Mouse (Mus musculus) embryonic facial prominence, embryonic 14.5 days (tissue): ENCODE measurements around the gene Pknox1. TPM values are rescaled to one million over a fixed set of nuclear protein-coding genes. Genes with fewer than 3 reads are reported as not detected.

Experiments
- ATAC-seq: fragments of 200-750 bp; cut with Nextera tagmentation; 2 replicates; pipeline ENCODE4 v1.8.0; 2017; ENCODE audit warnings: low read depth, moderate number of reproducible peaks, moderate TSS enrichment
- DNase-seq: peaks from one replicate; pipeline ENCODE4 v3.0.0-alpha.2; 2015; ENCODE audit warnings: low spot score
- H3K27ac ChIP-seq: fragments of 300-500 bp; sonication (generic); replicated peaks from 2 replicates; pipeline ENCODE4 v1.5.1; 2014; ENCODE audit warnings: low read depth, mild to moderate bottlenecking, low read length, moderate library complexity
- H3K27me3 ChIP-seq: fragments of 300-500 bp; sonication (generic); replicated peaks from 2 replicates; pipeline ENCODE4 v1.6.1; 2014; ENCODE audit warnings: low read length; ENCODE audit not compliant: control insufficient read depth, insufficient read depth
- H3K36me3 ChIP-seq: fragments of 300-500 bp; sonication (generic); 2 replicates; pipeline ENCODE4 v1.6.1; 2014; ENCODE audit warnings: low read length, mixed read lengths; ENCODE audit not compliant: control insufficient read depth, insufficient read depth
- H3K4me1 ChIP-seq: fragments of 300-500 bp; sonication (generic); 2 replicates; pipeline ENCODE4 v1.6.1; 2014; ENCODE audit warnings: antibody characterized with exemption, low read length; ENCODE audit not compliant: control insufficient read depth, insufficient read depth
- H3K4me2 ChIP-seq: fragments of 300-500 bp; sonication (generic); 2 replicates; pipeline ENCODE4 v1.6.1; 2014; ENCODE audit warnings: low read depth, mild to moderate bottlenecking, low read length, moderate library complexity, mixed read lengths
- H3K4me3 ChIP-seq: fragments of 300-500 bp; sonication (generic); 2 replicates; pipeline ENCODE4 v1.5.1; 2014; ENCODE audit warnings: low read depth, mild to moderate bottlenecking, low read length
- H3K9ac ChIP-seq: fragments of 300-500 bp; sonication (generic); 2 replicates; pipeline ENCODE4 v1.6.1; 2014; ENCODE audit warnings: low read depth, mild to moderate bottlenecking, low read length, moderate library complexity, mixed read lengths
- H3K9me3 ChIP-seq: fragments of 300-500 bp; sonication (generic); 2 replicates; pipeline ENCODE4 v1.6.1; 2016; ENCODE audit warnings: low read length; ENCODE audit not compliant: control insufficient read depth
- WGBS: fragments of 180-500 bp; shearing (Covaris S2); extraction: QIAGEN DNeasy Blood & Tissue Kit; methylation state at CpG from one replicate; pipeline ENCODE4 v1.1.7; 2014; 5-methylcytosine and 5-hydroxymethylcytosine counted together
- polyA plus RNA-seq: library from polyadenylated mRNA; unstranded; fragments of >200 nt; fragmentation: Nextera tagmentation; extraction: Ambion mirVana; gene quantifications from 2 replicates; pipeline ENCODE4 v1.2.1, GENCODE M21; 2014

The Pknox1 gene
- polyA plus RNA-seq, 1 experiment from 2014 or later = 31.1 TPM

DNA sequence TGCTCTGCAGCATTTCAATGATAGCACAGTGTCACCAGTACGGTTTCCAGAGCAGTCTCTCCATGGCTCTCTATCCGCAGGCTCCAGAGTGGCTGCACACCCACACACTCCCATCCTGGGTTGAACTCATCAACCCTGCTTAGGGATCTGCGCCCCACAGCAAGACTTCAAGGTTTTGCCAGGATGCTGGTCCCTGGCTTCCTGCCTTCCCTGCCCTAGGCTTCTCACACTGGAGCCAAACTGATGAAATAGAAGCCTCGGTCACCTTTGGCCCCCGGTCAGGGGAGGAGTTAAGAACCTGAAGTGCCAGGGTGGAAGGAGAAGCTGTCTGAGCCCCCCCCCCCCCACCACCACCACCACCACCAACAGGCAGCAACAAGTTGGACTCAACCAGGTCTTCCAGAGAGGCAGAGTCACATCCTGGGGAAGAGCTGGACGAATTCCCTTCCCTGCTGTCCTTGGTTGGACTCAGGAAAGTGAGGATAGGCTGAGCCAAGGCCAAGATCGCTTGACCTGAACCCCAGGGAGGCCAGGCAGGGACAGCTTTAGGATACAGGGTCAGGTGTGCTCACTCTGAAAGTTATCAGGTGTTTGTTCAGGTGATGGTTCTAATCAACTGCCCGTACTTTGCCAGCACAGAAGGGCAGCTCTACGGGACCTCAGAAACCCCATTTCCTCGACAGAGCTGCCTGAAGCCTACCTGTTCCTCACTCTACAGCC is 66.7 kb downstream of the Pknox1 start:
- Histone ChIP-seq H3K9me3 (no peaks in the 10 kb centered on the region), H3K4me1 (peaks cover 3% of the 10 kb centered on the region; the same call in 1 of the 2 replicates), H3K36me3 (no peaks in the 10 kb centered on the region), H3K4me2 (no peak overlapping the region), H3K27ac (no peak overlapping the region), H3K4me3 (no peak overlapping the region), H3K27me3 (peaks cover 15% of the 10 kb centered on the region), H3K9ac (no peak overlapping the region)
- WGBS = 75% methylated on average over 10 of the region's 10 CpGs
- DNase-seq = no peak
- ATAC-seq = no peak

DNA sequence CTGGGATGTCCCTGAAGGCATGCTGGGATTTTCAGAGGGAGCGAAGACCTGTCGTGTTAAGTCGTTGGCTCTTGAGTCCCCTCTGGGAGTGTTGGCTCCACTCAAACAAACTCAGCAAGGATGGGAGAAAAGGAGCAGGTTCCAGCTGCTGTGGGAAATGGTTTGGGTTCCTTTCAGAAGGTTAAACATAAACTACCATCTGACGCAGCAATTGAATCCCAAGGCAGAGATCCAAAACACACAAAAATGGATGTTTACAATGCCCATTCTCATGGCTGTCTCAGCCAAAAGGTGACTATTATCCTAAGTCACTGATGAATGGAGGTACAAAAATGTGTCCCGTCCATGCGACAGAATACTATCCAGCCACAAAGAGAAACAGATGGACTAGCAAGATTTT is 68.5 kb downstream of the Pknox1 start:
- H3K4me3 ChIP-seq = no peak overlapping the region
- no peak for ATAC-seq
- 75% methylated on average over 6 of the region's 6 CpGs for WGBS
- no peaks in the 10 kb centered on the region for H3K9me3 ChIP-seq
- H3K36me3 ChIP-seq = no peaks in the 10 kb centered on the region
- no peak overlapping the region for H3K4me2 ChIP-seq
- no peak for DNase-seq
- no peak overlapping the region for H3K9ac ChIP-seq
- peaks cover 19% of the 10 kb centered on the region for H3K27me3 ChIP-seq
- H3K27ac ChIP-seq = no peak overlapping the region
- peaks cover 14% of the 10 kb centered on the region for H3K4me1 ChIP-seq

DNA sequence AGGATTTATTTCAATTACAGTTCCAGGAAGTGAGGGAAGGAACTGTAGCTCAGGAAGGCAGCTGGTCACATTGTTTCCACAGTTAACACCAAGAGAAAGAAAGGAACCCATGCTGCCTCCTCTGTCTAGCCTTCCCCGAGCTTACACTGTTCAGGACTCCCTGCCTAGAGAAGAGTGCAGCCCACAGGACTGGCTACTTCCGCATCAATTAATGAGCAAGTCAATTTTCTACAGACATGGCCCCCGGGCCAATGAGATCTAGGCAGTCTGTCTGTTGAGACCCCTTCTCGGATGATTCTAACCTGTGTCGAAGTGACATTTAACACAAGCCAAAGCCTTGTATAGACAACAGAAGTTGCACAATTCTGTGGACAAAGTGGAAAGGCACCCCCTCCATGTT is 70.4 kb downstream of the Pknox1 start:
- 71% methylated on average over 5 of the region's 5 CpGs for WGBS

DNA sequence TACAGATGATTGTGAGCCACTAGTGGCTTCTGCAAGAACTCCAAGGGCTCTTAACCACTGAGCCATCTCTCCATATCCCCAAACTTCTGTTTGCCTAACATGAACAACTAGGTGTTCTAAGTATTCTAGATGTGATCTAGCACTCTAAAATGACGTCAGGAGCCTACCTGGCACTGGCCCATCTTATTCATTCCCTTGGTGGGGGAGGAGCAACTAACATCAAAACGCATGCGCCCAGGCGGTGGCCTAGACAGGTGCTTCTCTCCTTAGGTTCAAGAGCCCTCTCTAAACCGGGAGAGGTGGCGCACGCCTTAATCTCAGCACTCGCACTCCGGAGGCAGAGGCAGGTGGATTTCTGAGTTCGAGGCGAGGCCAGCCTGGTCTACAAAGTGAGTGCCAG is 71.2 kb downstream of the Pknox1 start:
- peak overlapping the region; percentile 86 for H3K4me2 ChIP-seq
- no peak for DNase-seq
- H3K4me3 ChIP-seq = no peak overlapping the region

More for the DNA sequence above, 70.4 kb downstream of the Pknox1 start:
- no peak overlapping the region for H3K27ac ChIP-seq
- peaks cover 19% of the 10 kb centered on the region for H3K27me3 ChIP-seq
- no peak overlapping the region for H3K9ac ChIP-seq
- no peaks in the 10 kb centered on the region for H3K36me3 ChIP-seq
- DNase-seq = no peak
- H3K4me3 ChIP-seq = no peak overlapping the region
- H3K9me3 ChIP-seq = no peaks in the 10 kb centered on the region
- ATAC-seq = no peak
- H3K4me2 ChIP-seq = no peak overlapping the region
- peaks cover 14% of the 10 kb centered on the region for H3K4me1 ChIP-seq

DNA sequence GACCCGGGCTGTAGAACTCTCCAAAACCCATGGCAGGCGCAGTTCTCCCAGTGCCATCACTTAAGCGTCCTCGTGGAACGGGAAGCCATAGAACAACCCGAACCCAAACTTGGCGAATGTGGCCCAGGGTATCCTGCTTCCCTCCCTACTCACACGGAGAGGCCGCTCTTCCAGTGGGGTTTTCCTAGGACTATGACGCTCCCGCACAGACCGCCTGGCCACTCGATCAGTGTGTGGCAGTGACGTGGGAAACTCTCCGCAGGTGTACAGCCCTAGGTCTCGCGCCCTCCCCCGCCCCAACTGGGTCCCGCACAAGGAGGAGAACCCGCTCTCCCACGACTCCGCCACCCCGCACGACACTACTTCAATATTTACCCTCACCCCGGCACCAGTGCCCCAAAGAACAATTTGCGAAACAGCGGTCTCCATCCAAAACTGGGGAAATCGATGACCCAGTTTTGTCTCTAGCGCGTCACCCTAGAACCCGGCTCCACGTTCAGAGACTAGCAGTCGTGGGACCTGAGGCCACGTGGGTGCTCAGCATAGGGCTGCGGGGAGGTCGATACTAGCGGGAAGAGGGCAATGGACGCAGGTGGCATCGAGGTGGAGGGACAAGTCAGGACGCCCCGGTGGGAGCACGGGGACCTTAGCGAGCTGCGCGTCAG is 71.9 kb downstream of the Pknox1 start:
- Histone ChIP-seq H3K9me3 (no peaks in the 10 kb centered on the region), H3K4me2 (peak overlapping the region; percentile 86), H3K4me3 (peak overlapping the region; percentile 52), H3K4me1 (peaks cover 14% of the 10 kb centered on the region), H3K27me3 (peaks cover 19% of the 10 kb centered on the region), H3K27ac (no peak overlapping the region), H3K9ac (peak overlapping the region; percentile 65), H3K36me3 (no peaks in the 10 kb centered on the region)
- DNase-seq (no peak), ATAC-seq (peak; percentile 22; the same call in 1 of the 2 replicates)
- WGBS = 5% methylated on average over 42 of the region's 45 CpGs

More for the DNA sequence above, 71.2 kb downstream of the Pknox1 start:
- H3K27me3 ChIP-seq = peaks cover 19% of the 10 kb centered on the region
- H3K9ac ChIP-seq = no peak overlapping the region
- H3K27ac ChIP-seq = no peak overlapping the region
- H3K4me1 ChIP-seq = peaks cover 14% of the 10 kb centered on the region
- WGBS = 57% methylated on average over 11 of the region's 11 CpGs
- no peak for ATAC-seq
- no peaks in the 10 kb centered on the region for H3K9me3 ChIP-seq
- no peaks in the 10 kb centered on the region for H3K36me3 ChIP-seq

DNA sequence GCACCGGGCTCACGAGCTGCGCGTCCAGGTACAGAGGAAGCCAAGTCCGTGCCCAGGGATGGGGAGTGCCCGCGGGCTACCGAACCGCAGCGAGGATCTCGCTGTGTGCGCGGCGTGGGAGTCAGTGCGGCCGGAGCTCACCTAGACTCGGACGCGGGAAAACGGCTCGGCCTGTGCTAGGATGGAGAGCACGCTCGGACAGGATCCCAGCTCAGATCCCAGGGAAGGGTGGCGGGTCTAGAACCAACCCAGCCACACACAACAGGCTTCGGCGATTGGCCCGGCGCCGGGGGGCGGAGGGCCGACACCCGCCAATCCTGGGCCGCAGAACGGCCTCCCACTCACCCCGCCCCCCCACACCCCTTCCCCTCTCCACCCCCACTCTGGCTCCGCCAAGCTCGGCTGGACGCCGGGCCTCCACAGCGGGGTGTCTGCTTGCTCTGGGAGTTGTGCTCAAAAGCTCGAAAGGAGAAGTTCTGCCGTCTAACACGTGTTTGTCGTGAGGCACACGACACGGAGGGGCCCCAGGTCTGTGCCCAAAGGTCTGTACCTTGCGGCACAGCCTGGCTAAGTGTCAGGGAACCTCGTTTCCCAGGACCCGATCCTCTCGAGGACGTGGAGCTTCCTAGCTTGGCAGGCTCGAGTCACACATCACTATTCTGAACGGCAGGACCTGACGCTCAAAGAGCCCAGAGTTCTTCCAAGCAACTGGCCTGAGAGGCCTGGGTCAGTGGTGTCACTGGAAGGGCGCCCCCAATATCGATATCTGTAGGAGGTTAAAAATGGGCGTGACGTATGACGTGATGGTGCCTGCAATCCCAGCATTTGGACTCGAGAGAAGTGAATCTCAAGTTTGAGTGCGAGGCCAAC is 72.6 kb downstream of the Pknox1 start, which contains the start of gene Cbs:
TSS of gene Cbs (minus strand) at position 297 of the 870 bp plus-strand sequence.
- WGBS = 4% methylated on average over 35 of the region's 61 CpGs
- Histone ChIP-seq H3K27ac (0 out of 2 replicates have a peak within 1 kb of the TSS, but pooled peaks have one; percentile 28), H3K4me1 (peaks cover 14% of the 10 kb centered on the region), H3K4me3 (peak within 1 kb of the TSS; percentile 52), H3K27me3 (peaks cover 19% of the 10 kb centered on the region), H3K9ac (peak within 1 kb of the TSS; percentile 65), H3K4me2 (peak within 1 kb of the TSS; percentile 86), H3K9me3 (no peaks in the 10 kb centered on the region), H3K36me3 (no peaks in the 10 kb centered on the region)
- DNase-seq (peak; percentile 92), ATAC-seq (peak; percentile 95)

DNA sequence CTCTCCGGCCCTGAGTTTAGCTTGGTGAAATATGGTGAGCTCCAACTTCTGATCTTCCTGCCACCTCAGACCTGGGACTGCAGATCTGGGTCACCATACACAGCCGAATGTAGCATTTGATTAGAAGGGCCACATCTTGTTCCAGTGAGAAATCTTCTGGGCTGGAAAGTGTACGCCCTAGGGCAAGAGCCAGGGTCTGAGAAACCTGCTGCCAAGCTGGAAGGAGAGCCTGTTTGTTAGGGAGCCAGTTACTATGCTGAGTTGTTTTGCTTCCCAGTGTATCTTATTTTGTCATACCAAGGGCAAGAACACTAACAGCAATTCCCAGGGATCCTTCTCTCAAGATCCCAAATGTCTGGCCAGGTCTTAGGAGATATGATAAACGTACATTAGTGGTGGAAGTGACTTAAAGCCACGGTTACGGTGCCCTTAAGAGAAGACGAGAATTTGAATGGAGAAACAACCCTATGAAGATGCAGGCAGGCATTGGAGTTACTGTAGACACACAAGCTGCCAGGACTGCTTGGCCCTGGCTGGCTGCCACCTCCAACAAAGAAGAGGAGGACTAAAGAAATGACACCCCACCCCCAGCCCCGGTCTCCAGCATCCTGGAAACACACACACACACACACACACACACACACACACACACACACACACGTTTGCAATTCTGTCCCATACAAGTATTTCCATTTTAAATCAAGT is 73.5 kb downstream of the Pknox1 start:
- Histone ChIP-seq H3K4me1 (peaks cover 14% of the 10 kb centered on the region), H3K4me3 (no peak overlapping the region), H3K36me3 (no peaks in the 10 kb centered on the region), H3K4me2 (no peak overlapping the region; the same call in 1 of the 2 replicates), H3K27ac (no peak overlapping the region), H3K9me3 (no peaks in the 10 kb centered on the region), H3K9ac (no peak overlapping the region), H3K27me3 (peaks cover 19% of the 10 kb centered on the region)
- no peak for ATAC-seq
- DNase-seq = peak; percentile 56
- 59% methylated on average over 9 of the region's 9 CpGs for WGBS

DNA sequence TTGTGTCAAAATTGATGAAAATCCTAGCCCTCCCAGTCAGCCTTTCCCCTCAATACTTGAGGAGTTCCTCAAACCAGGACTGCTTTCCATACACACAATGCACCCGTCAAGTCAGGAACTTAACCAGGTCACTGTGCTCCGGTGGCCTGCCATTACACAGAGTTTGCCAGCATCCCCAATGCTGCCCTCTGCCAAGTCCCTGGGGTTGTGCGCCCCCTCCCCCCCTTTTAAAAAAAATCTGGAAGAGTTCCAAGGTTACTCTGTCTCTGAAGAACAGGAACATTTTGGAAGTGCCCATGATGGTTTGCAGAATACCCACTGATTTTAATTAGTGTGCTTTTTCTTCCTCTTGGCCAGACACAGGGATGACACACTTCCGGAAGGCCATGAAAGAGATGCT is 75.1 kb downstream of the Pknox1 start:
- ATAC-seq (no peak), DNase-seq (no peak)
- Histone ChIP-seq H3K9ac (no peak overlapping the region), H3K4me3 (no peak overlapping the region), H3K9me3 (no peaks in the 10 kb centered on the region), H3K27me3 (peaks cover 19% of the 10 kb centered on the region), H3K4me2 (no peak overlapping the region), H3K4me1 (peaks cover 14% of the 10 kb centered on the region), H3K27ac (no peak overlapping the region), H3K36me3 (no peaks in the 10 kb centered on the region)
- WGBS = 64% methylated on average over 4 of the region's 4 CpGs
